Mouse (Mus musculus) heart, embryonic 11.5 days (tissue): ENCODE measurements around the gene Fosb. TPM values are rescaled to one million over a fixed set of nuclear protein-coding genes. Genes with fewer than 3 reads are reported as not detected.

Experiments used
- ATAC-seq: fragments of 200-750 bp; cut with Nextera tagmentation; replicated peaks from 2 replicates; pipeline ENCODE4 v1.8.0; 2017; ENCODE audit warnings: moderate library complexity; ENCODE audit not compliant: insufficient number of reproducible peaks, low FRiP score, low TSS enrichment
- H3K27ac ChIP-seq: fragments of 300-500 bp; sonication (generic); 2 replicates; pipeline ENCODE4 v1.5.1; 2014; ENCODE audit warnings: mild to moderate bottlenecking, low read depth, low read length
- H3K27me3 ChIP-seq: fragments of 300-500 bp; sonication (generic); 2 replicates; pipeline ENCODE4 v1.6.1; 2014; ENCODE audit warnings: mild to moderate bottlenecking, low read length, mixed read lengths; ENCODE audit not compliant: control insufficient read depth, insufficient read depth
- H3K36me3 ChIP-seq: fragments of 300-500 bp; sonication (generic); 2 replicates; pipeline ENCODE4 v1.6.1; 2014; ENCODE audit warnings: mild to moderate bottlenecking, low read length, moderate library complexity, mixed read lengths; ENCODE audit not compliant: control insufficient read depth, insufficient read depth
- H3K4me1 ChIP-seq: fragments of 300-500 bp; sonication (generic); 2 replicates; pipeline ENCODE4 v1.6.1; 2014; ENCODE audit warnings: low read length; ENCODE audit not compliant: control insufficient read depth, insufficient read depth
- H3K4me2 ChIP-seq: fragments of 300-500 bp; sonication (generic); 2 replicates; pipeline ENCODE4 v1.6.1; 2014; ENCODE audit warnings: mild to moderate bottlenecking, moderate library complexity
- H3K4me3 ChIP-seq: fragments of 300-500 bp; sonication (generic); 2 replicates; pipeline ENCODE4 v1.5.1; 2014; ENCODE audit warnings: low read depth, low read length
- H3K9ac ChIP-seq: fragments of 300-500 bp; sonication (generic); 2 replicates; pipeline ENCODE4 v1.6.1; 2014; ENCODE audit warnings: mild to moderate bottlenecking, low read depth, low read length, moderate library complexity
- H3K9me3 ChIP-seq: fragments of 300-500 bp; sonication (generic); replicated peaks from 2 replicates; pipeline ENCODE4 v1.6.1; 2016; ENCODE audit warnings: low read length; ENCODE audit not compliant: control insufficient read depth
- WGBS: fragments of 180-500 bp; shearing (Covaris S2); extraction: QIAGEN DNeasy Blood & Tissue Kit; methylation state at CpG from one replicate; pipeline ENCODE4 v1.1.7; 2014; ENCODE audit not compliant: insufficient replicate concordance; 5-methylcytosine and 5-hydroxymethylcytosine counted together
- polyA plus RNA-seq: library from polyadenylated mRNA; unstranded; fragments of >200 nt; fragmentation: Nextera tagmentation; extraction: Ambion mirVana; gene quantifications from 2 replicates; pipeline ENCODE4 v1.2.1, GENCODE M21; 2014

The Fosb gene
- polyA plus RNA-seq, 1 experiment from 2014 or later = 0.17 TPM

GRCm38 (mm10) chr7:19271238-19272172 is 38.3 kb downstream of the Fosb start, which contains the start of gene Vasp:
Gene Vasp (minus strand): TSS chr7:19271817.
- Histone ChIP-seq H3K27ac (peak within 1 kb of the TSS; percentile 98), H3K9ac (peak within 1 kb of the TSS; percentile 98), H3K27me3 (no peaks in the 10 kb centered on the region), H3K4me3 (peak within 1 kb of the TSS; percentile 95), H3K4me1 (peaks cover 29% of the 10 kb centered on the region), H3K36me3 (no peaks in the 10 kb centered on the region), H3K4me2 (peak within 1 kb of the TSS; percentile 86), H3K9me3 (no peaks in the 10 kb centered on the region)
- 0% methylated on average over 54 of the region's 62 CpGs for WGBS
- ATAC-seq = peak; percentile 70

- Histone ChIP-seq H3K9me3 (no peaks in the 10 kb centered on the region), H3K27me3 (no peaks in the 10 kb centered on the region), H3K4me2 (peak overlapping the region; percentile 86), H3K36me3 (no peaks in the 10 kb centered on the region; the same call in 1 of the 2 replicates), H3K9ac (peak overlapping the region; percentile 98), H3K4me3 (peak overlapping the region; percentile 95), H3K27ac (peak overlapping the region; percentile 98), H3K4me1 (peaks cover 37% of the 10 kb centered on the region)
- no peak for ATAC-seq
- under 1% methylated on average over 16 of the region's 21 CpGs for WGBS
Observed at GRCm38 (mm10) chr7:19270509-19271237, 39.2 kb downstream of the Fosb start.

- under 1% methylated on average over 19 of the region's 19 CpGs for WGBS
- peak overlapping the region; percentile 95 for H3K4me3 ChIP-seq
- H3K36me3 ChIP-seq = no peaks in the 10 kb centered on the region; the same call in 1 of the 2 replicates
- ATAC-seq = peak; percentile 69
- H3K27ac ChIP-seq = peak overlapping the region; percentile 98
- H3K4me1 ChIP-seq = peaks cover 45% of the 10 kb centered on the region
- peak overlapping the region; percentile 98 for H3K9ac ChIP-seq
- no peaks in the 10 kb centered on the region for H3K27me3 ChIP-seq
- no peaks in the 10 kb centered on the region for H3K9me3 ChIP-seq
- H3K4me2 ChIP-seq = peak overlapping the region; percentile 86
Observed at GRCm38 (mm10) chr7:19269721-19270441, 40.0 kb downstream of the Fosb start.

GRCm38 (mm10) chr7:19268993-19269681 is 40.7 kb downstream of the Fosb start:
- H3K36me3 ChIP-seq = peaks cover 5% of the 10 kb centered on the region
- no peak; the same call in 1 of the 2 replicates for ATAC-seq
- H3K4me3 ChIP-seq = peak overlapping the region; percentile 95
- no peaks in the 10 kb centered on the region for H3K27me3 ChIP-seq
- peaks cover 48% of the 10 kb centered on the region for H3K4me1 ChIP-seq
- H3K9me3 ChIP-seq = no peaks in the 10 kb centered on the region
- peak overlapping the region; percentile 86 for H3K4me2 ChIP-seq
- WGBS = 41% methylated on average over 10 of the region's 10 CpGs
- peak overlapping the region; percentile 98 for H3K27ac ChIP-seq
- H3K9ac ChIP-seq = peak overlapping the region; percentile 98

- Histone ChIP-seq H3K4me2 (no peak overlapping the region), H3K9ac (no peak overlapping the region), H3K4me3 (no peak overlapping the region), H3K4me1 (peaks cover 48% of the 10 kb centered on the region), H3K27ac (no peak overlapping the region), H3K9me3 (no peaks in the 10 kb centered on the region), H3K27me3 (no peaks in the 10 kb centered on the region), H3K36me3 (peaks cover 21% of the 10 kb centered on the region)
- no peak for ATAC-seq
- WGBS = 54% methylated on average over 10 of the region's 10 CpGs
Observed at GRCm38 (mm10) chr7:19267051-19267450, 42.8 kb downstream of the Fosb start.

- H3K4me3 ChIP-seq = no peak overlapping the region
- H3K27ac ChIP-seq = peak overlapping the region; percentile 50; the same call in 1 of the 2 replicates
- peak overlapping the region; percentile 12; the same call in 1 of the 2 replicates for H3K9ac ChIP-seq
- ATAC-seq = no peak
- peaks cover 48% of the 10 kb centered on the region for H3K4me1 ChIP-seq
- H3K27me3 ChIP-seq = no peaks in the 10 kb centered on the region
- peaks cover 26% of the 10 kb centered on the region for H3K36me3 ChIP-seq
- 0 out of 2 replicates have a peak overlapping the region, but pooled peaks have one; percentile 45 for H3K4me2 ChIP-seq
- 70% methylated on average over 10 of the region's 10 CpGs for WGBS
- no peaks in the 10 kb centered on the region for H3K9me3 ChIP-seq
Observed at GRCm38 (mm10) chr7:19265928-19266822, 43.7 kb downstream of the Fosb start.

GRCm38 (mm10) chr7:19265147-19265546 is 44.7 kb downstream of the Fosb start:
- Histone ChIP-seq H3K36me3 (peaks cover 34% of the 10 kb centered on the region), H3K4me3 (no peak overlapping the region), H3K9me3 (no peaks in the 10 kb centered on the region), H3K27ac (peak overlapping the region; percentile 50), H3K27me3 (no peaks in the 10 kb centered on the region), H3K4me2 (peak overlapping the region; percentile 45), H3K4me1 (peaks cover 48% of the 10 kb centered on the region), H3K9ac (0 out of 2 replicates have a peak overlapping the region, but pooled peaks have one; percentile 16)
- ATAC-seq = no peak
- WGBS = 27% methylated on average over 7 of the region's 7 CpGs
